Mouse (Mus musculus) liver (tissue): ENCODE results near the gene Kifc3.

ENCODE experiments used
- DNase-seq: peaks from one replicate; pipeline ENCODE4 v3.0.0-alpha.2; 2020; ENCODE audit warnings: mixed read lengths

Kifc3 gene

DNA sequence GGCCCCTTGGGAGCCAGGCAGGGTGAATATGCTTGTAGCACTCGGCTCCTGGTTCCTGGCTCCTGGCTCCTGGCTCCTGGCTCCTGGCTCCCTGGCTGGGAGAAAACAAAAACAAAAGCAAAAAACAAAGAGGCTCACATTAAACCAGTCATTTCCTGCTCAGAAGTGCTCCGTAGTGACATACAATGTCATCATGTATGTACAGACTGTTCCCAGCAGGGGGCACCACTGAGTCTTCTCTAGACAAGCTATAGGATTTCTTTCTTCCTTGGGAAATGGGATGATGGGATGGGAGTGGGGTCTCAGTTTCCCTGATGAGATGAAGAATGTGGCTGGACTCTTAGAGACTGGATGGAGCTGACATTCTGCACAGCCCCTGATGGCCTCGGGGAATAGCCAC, 135.0 kb downstream of the Kifc3 start:
- DNase-seq: peak; percentile 83

DNA sequence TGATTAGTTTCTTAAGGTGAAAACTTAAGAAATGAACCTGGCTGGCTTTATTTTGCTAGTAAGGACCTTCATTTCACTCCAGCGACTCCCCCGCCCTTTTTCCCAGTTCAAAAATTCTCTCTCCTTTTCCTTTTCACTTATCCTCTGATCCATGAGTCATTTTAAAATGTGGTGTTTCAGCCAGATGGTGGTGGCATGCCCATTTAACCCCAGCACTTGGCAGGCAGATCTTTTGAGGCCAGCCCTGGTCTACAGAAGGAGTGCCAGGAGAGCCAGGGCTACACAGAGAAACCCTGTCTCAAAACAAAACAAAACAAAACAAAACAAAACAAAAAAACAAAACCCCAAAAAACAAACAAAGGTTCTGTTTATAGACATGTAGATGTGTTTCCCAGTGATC, 138.1 kb downstream of the Kifc3 start:
- DNase-seq: no peak

DNA sequence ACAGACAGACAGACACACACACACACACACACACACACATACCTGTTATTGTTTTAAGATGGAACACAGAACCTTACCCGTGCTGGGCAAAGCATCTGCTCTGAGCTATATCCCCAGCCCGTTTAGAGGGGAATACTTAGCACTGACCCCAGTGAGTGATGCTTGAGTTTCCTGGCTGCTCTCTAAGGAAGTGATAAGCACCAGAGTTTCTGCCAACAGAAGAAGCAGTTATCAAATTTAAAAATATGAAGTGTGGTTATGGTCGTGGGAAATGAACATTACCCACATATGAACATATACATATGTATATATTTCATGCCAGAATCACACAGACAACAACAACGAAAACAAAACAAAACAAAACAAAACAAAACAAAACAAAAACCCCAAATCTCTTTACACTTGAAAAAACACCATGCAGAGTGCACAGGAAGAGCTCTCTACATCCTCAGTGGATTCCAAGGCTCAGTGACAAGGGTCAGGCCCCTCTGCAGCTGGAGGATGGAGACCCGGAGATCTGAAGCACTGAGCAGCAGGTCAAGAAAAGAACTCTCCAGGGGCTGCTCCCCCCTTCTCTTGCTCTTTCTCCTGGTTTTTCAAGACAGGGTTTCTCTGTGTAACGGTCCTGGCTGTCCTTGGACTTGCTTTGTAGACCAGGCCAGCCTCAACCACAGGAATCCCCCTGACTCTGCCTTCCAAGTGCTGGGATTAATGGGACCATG, 142.6 kb downstream of the Kifc3 start:
- DNase-seq: no peak

DNA sequence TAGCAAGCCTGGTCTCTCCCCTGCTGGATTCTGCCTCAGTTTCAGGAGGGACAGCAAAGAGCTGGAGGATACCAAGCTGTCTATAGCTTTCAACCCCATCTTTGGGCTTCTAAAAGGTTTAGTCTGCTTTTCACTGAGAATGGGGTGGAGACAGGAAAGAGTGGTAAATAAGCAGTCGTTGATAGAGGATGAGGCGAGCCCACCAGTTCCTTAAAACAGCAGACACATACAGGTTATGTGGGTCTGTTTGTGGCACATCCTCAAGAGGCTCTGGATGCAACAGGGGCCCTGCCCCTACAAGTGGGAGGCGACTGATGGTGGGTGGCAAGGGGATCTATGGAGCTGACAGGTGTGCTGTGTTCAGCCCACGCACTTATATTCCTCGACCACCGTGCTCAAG, 144.0 kb downstream of the Kifc3 start:
- no peak for DNase-seq

DNA sequence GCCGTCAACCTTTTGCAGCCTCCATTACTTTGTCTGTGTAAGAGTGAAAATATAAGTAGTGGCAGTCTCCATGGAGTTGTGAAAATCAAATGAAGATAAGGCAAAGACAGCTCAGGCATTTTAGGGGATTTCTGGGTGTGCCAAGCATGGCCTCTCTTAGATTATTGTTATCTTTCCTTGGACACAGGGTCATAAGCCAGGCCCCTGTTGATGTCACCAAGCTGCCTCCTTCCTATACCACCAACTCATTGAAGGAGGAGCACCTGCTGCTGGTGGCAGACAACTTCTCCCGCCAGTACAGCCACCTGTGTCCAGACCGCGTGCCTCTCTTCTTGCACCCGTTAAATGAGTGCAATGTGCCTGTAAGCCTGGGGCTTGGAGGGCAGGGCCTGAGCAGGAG, 146.2 kb downstream of the Kifc3 start:
- peak; percentile 55 for DNase-seq

DNA sequence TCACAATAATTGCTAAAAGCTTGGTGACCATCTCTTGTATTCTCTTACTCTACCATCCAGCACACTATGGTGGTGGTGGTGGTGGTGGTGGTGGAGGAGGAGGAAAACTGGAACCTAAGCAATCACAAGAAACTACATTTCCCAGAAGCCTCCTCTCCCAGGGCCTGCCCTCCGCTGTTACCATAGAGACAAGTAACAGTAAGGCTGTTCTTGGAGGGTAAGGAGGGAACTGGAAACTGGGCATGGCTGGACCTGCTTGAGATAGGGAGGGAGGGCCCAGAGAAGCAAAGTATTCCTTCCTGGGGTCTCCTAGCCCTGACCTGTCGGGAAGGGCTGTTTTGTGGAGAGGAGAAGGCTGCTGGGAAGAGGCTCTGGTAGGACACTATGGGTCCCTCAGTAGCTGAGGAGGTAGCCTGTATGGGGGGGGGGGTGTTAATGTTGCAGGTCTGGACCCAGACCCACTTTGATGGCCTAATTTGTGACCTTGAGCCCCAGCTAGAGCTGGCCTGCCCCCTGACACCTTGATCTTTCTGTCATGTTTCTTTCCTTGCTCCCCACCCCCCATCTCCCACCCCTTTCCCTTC, 147.6 kb downstream of the Kifc3 start, which contains the start of gene Drc7:
Gene Drc7, plus strand, starts transcription at position 177 of the 584 bp plus-strand sequence.
- peak; percentile 29 for DNase-seq

DNA sequence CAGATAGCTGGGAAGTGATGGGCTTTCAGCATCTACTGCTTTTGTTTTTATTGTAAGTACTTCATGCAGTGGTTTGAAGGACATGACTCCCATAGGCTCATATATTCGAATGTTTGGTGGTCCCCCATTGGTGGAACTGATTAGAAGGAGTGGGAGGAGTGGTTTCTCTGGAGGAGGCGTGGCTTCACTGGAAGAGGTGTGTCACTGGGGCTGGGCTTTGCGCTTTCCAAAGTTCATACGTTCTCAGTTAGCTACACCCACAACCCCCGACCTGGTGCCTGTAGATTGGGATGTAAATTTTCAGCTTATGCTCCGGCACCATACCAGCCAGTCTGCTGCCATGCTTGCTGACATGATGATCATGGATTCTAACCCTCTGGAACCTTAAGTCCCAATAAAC, 148.2 kb downstream of the Kifc3 start:
- DNase-seq: peak; percentile 50
